Mouse (Mus musculus) MEL (cell line): ENCODE measurements around the gene Fgfr2. TPM values are rescaled to one million over a fixed set of nuclear protein-coding genes. Genes with fewer than 3 reads are reported as not detected.

Experiments
- DNase-seq: peaks from one replicate; pipeline ENCODE4 v3.0.0; 2011; ENCODE audit warnings: low read depth, low spot score
- H3K27ac ChIP-seq: 2 replicates; pipeline ENCODE4 v1.5.1; 2012; ENCODE audit warnings: low read depth, mild to moderate bottlenecking, control low read depth, low read length, moderate library complexity; ENCODE audit not compliant: control insufficient read depth
- H3K27me3 ChIP-seq, 2 experiments: fragments of 150-350 bp in 1 of 2; sonication (generic) in 1 of 2; 2 replicates each; pipeline ENCODE4 v1.6.1; 2012; ENCODE audit warnings: low read length in 2 of 2, mild to moderate bottlenecking in 2 of 2, improper control_type of control experiment in 1 of 2, moderate library complexity in 1 of 2; ENCODE audit not compliant: insufficient read depth in 2 of 2, control insufficient read depth in 1 of 2
- H3K36me3 ChIP-seq, 2 experiments: 2 replicates each; pipeline ENCODE4 v1.6.1; 2012 to 2014; ENCODE audit warnings: low read length in 2 of 2, improper control_type of control experiment in 1 of 2, inconsistent platforms in 1 of 2, mild to moderate bottlenecking in 1 of 2; ENCODE audit not compliant: insufficient read depth in 2 of 2, control insufficient read depth in 1 of 2
- H3K4me1 ChIP-seq, 2 experiments: fragments of 150-350 bp in 1 of 2; sonication (generic) in 1 of 2; 2 replicates each; pipeline ENCODE4 v1.6.1; 2012; ENCODE audit warnings: low read length in 2 of 2, improper control_type of control experiment in 1 of 2, mild to moderate bottlenecking in 1 of 2; ENCODE audit not compliant: insufficient read depth in 2 of 2, control insufficient read depth in 1 of 2
- H3K4me3 ChIP-seq, 2 experiments: fragments of 150-350 bp in 1 of 2; sonication (generic) in 1 of 2; 2 replicates each; pipeline ENCODE4 v1.5.1; 2012; ENCODE audit warnings: low read depth in 2 of 2, low read length in 2 of 2, mild to moderate bottlenecking in 2 of 2, moderate library complexity in 2 of 2, control low read depth in 1 of 2, improper control_type of control experiment in 1 of 2; ENCODE audit not compliant: control insufficient read depth in 1 of 2, insufficient read depth in 1 of 2
- H3K79me2 ChIP-seq: 2 replicates; pipeline ENCODE4 v1.6.1; 2012; ENCODE audit warnings: mild to moderate bottlenecking, low read length, moderate library complexity; ENCODE audit not compliant: control insufficient read depth, poor library complexity, insufficient read depth
- H3K9ac ChIP-seq: 2 replicates; pipeline ENCODE4 v1.6.1; 2012; ENCODE audit warnings: low read depth, mild to moderate bottlenecking, control low read depth, low read length, moderate library complexity; ENCODE audit not compliant: control insufficient read depth, poor library complexity, severe bottlenecking
- H3K9me3 ChIP-seq: fragments of 150-350 bp; sonication (generic); replicated peaks from 2 replicates; pipeline ENCODE4 v1.6.1; 2012; ENCODE audit warnings: mild to moderate bottlenecking, low read length, improper control_type of control experiment, moderate library complexity; ENCODE audit not compliant: insufficient read depth
- ELF1 ChIP-seq: IDR thresholded peaks from 2 replicates; pipeline ENCODE4 v1.6.1; 2014; ENCODE audit warnings: low read depth, mild to moderate bottlenecking, inconsistent platforms, low read length, improper control_type of control experiment, moderate library complexity
- EP300 ChIP-seq, 2 experiments: IDR thresholded peaks; 2 replicates each; pipeline ENCODE4 v1.6.1; 2011; ENCODE audit warnings: improper control_type of control experiment in 2 of 2, low read length in 2 of 2, low read depth in 1 of 2, mild to moderate bottlenecking in 1 of 2
- ETS1 ChIP-seq: IDR thresholded peaks from 2 replicates; pipeline ENCODE4 v1.6.1; 2012; ENCODE audit warnings: low read depth, mild to moderate bottlenecking, inconsistent platforms, low read length, improper control_type of control experiment, moderate library complexity
- GABPA ChIP-seq: IDR thresholded peaks from 2 replicates; pipeline ENCODE4 v1.6.1; 2012; ENCODE audit warnings: low read depth, mild to moderate bottlenecking, inconsistent platforms, low read length, improper control_type of control experiment, moderate library complexity
- GATA1 ChIP-seq: IDR thresholded peaks from 2 replicates; pipeline ENCODE4 v1.6.1; 2011; ENCODE audit warnings: low read depth, low read length, improper control_type of control experiment
- JUND ChIP-seq: IDR thresholded peaks from 2 replicates; pipeline ENCODE4 v1.6.1; 2011; ENCODE audit warnings: low read depth, mild to moderate bottlenecking, improper control_type of control experiment, low read length
- MEF2A ChIP-seq: IDR thresholded peaks from 2 replicates; pipeline ENCODE4 v1.6.1; 2014; ENCODE audit warnings: low read depth, mild to moderate bottlenecking, inconsistent platforms, low read length, improper control_type of control experiment; ENCODE audit not compliant: poor library complexity, insufficient replicate concordance, severe bottlenecking; ENCODE audit errors: extremely low read depth
- MXI1 ChIP-seq: IDR thresholded peaks from 2 replicates; pipeline ENCODE4 v1.6.1; 2011; ENCODE audit warnings: mild to moderate bottlenecking, low read depth, low read length, improper control_type of control experiment
- POLR2AphosphoS2 ChIP-seq: IDR thresholded peaks from 2 replicates; pipeline ENCODE4 v1.6.1; 2011; ENCODE audit warnings: low read length, improper control_type of control experiment
- SIN3A ChIP-seq: IDR thresholded peaks from 2 replicates; pipeline ENCODE4 v1.6.1; 2012; ENCODE audit warnings: low read length, improper control_type of control experiment, inconsistent platforms
- TCF12 ChIP-seq: IDR thresholded peaks from 2 replicates; pipeline ENCODE4 v1.6.1; 2014; ENCODE audit warnings: low read depth, mild to moderate bottlenecking, inconsistent platforms, low read length, improper control_type of control experiment, moderate library complexity
- polyA plus RNA-seq, 2 experiments: library from polyadenylated mRNA; stranded (reverse) in 1 of 2; unstranded in 1 of 2; fragments of >175 nt in 1 of 2; fragments of >200 nt in 1 of 2; gene quantifications; 2 replicates each; pipeline versions ENCODE4 v1.2.1 to v1.2.4; 2012; ENCODE audit warnings: low replicate concordance in 2 of 2, low read depth in 1 of 2; ENCODE audit not compliant: insufficient read length in 2 of 2, insufficient read depth in 1 of 2, missing spikeins in 1 of 2
- total RNA-seq: library from RNA; depleted of rRNA; stranded (reverse); fragments of 300-350 nt; gene quantifications from 2 replicates; pipeline ENCODE4 v1.2.3, GENCODE M21; 2012

The Fgfr2 gene
- total and polyA plus RNA-seq, 3 experiments: not detected

GRCm38 (mm10) chr7:132411708-132412107 lies 711.4 kb downstream of the Fgfr2 start:
- TF ChIP-seq MEF2A: no peak
- no peak for TF ChIP-seq ELF1
- TF ChIP-seq GATA1: no peak
- TF ChIP-seq MXI1: no peak
- TF ChIP-seq JUND: no peak
- no peak for TF ChIP-seq GABPA
- H3K79me2 ChIP-seq: peaks cover 4% of the 10 kb centered on the region

DNA sequence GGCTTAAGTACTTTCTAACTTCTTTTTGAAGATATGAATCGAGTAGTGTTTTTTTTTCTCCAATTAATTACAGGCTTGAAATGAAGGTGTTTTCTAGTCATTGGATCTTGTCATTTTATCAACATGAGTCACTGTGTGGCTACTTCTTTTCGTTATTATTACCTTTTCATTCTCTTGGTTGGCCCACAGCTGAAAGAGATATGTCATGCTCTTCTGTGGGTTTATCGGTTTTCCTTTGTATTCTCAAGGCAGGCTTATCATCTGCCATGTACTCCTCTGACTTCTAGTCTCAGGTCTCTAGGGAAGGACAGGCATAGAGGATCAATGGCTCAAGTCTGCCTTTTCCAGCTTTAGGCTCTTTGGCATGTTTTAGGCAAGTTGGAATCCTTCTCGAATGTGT lies 712.2 kb downstream of the Fgfr2 start:
- peak overlapping the region; percentile 20 for H3K9ac ChIP-seq
- no peaks in the 10 kb centered on the region for H3K27me3 ChIP-seq
- peak overlapping the region; percentile 66 for H3K27ac ChIP-seq
- peak; percentile 49 for DNase-seq
- no peaks in the 10 kb centered on the region for H3K9me3 ChIP-seq
- H3K4me1 ChIP-seq: peaks cover 11 to 40% of the 10 kb centered on the region in 2 experiments
- peaks cover 4% of the 10 kb centered on the region for H3K79me2 ChIP-seq
- peaks cover 0 to 35% of the 10 kb centered on the region in 2 experiments; a peak in 2 of 4 replicates for H3K36me3 ChIP-seq
- H3K4me3 ChIP-seq: peak overlapping the region; percentile 11 to 16; a peak in 3 of 4 replicates
- TF ChIP-seq POLR2AphosphoS2 (no peak), MXI1 (no peak), JUND (no peak), ETS1 (peak; percentile 75), EP300 (IDR thresholded peaks at IDR 0.05; ENCODE audit: low read depth in 1 of 2, low read length in 2 of 2) (peak; percentile 7 to 52; a peak in 3 of 4 replicates), TCF12 (0 out of 2 replicates have a peak, but pooled peaks have one; percentile 27), GATA1 (peak; percentile 33; the same call in 1 of the 2 replicates)
- TF ChIP-seq, all 39 proteins: peak for 4

More at GRCm38 (mm10) chr7:132411708-132412107, 711.4 kb downstream of the Fgfr2 start:
- peak overlapping the region; percentile 16 for H3K9ac ChIP-seq
- H3K9me3 ChIP-seq: no peaks in the 10 kb centered on the region
- H3K27me3 ChIP-seq: no peaks in the 10 kb centered on the region
- peak overlapping the region in 1 of 2 experiments; percentile 31; a peak in 3 of 4 replicates for H3K4me3 ChIP-seq
- DNase-seq: no peak
- peaks cover 0 to 27% of the 10 kb centered on the region in 2 experiments; a peak in 2 of 4 replicates for H3K36me3 ChIP-seq
- H3K27ac ChIP-seq: peak overlapping the region; percentile 66
- H3K4me1 ChIP-seq: peaks cover 8 to 32% of the 10 kb centered on the region in 2 experiments

- peaks cover 11 to 50% of the 10 kb centered on the region in 2 experiments for H3K4me1 ChIP-seq
- H3K9me3 ChIP-seq: no peaks in the 10 kb centered on the region
- H3K4me3 ChIP-seq: no peak overlapping the region
- TF ChIP-seq GATA1: peak; percentile 17; the same call in 1 of the 2 replicates
- no peak for TF ChIP-seq SIN3A
- 0 out of 2 replicates have a peak, but pooled peaks have one; percentile 33 for TF ChIP-seq TCF12
- no peak overlapping the region for H3K9ac ChIP-seq
- H3K27me3 ChIP-seq: no peaks in the 10 kb centered on the region
- H3K79me2 ChIP-seq: peaks cover 4% of the 10 kb centered on the region
- no peak for DNase-seq
- H3K27ac ChIP-seq: peak overlapping the region; percentile 66
- peaks cover 0 to 41% of the 10 kb centered on the region in 2 experiments; a peak in 2 of 4 replicates for H3K36me3 ChIP-seq
Observed at GRCm38 (mm10) chr7:132409890-132410289, 713.3 kb downstream of the Fgfr2 start.
